Mouse (Mus musculus) macrophage (primary cell): ENCODE results near the gene Tmem108. TPM values are rescaled to one million over a fixed set of nuclear protein-coding genes. Genes with fewer than 3 reads are reported as not detected.

Source experiments
- H3K27ac ChIP-seq: fragments of 350-480 bp; formaldehyde crosslinking; 2 replicates; pipeline ENCODE4 v1.9.0; 2021
- H3K36me3 ChIP-seq: fragments of 350-480 bp; formaldehyde crosslinking; 2 replicates; pipeline ENCODE4 v1.9.0; 2021; ENCODE audit errors: inconsistent target
- H3K4me3 ChIP-seq: fragments of 350-480 bp; formaldehyde crosslinking; 2 replicates; pipeline ENCODE4 v1.9.0; 2021; ENCODE audit errors: inconsistent target
- H3K79me2 ChIP-seq: fragments of 350-480 bp; formaldehyde crosslinking; 2 replicates; pipeline ENCODE4 v1.9.0; 2021; ENCODE audit errors: inconsistent target
- WGBS: methylation state at CpG from one replicate; pipeline ENCODE4 v1.1.7; 2026; ENCODE audit warnings: inconsistent platforms; ENCODE audit not compliant: missing documents; 5-methylcytosine and 5-hydroxymethylcytosine counted together
- polyA plus RNA-seq: library from polyadenylated mRNA; stranded (reverse); fragments of 250-400 nt; gene quantifications from 3 replicates; pipeline ENCODE4 v1.2.4, GENCODE M21; 2018; ENCODE audit warnings: inconsistent platforms

Gene Tmem108
- polyA plus RNA-seq, 1 experiment from 2014 or later: not detected

GRCm38 (mm10) chr9:103708514-103709173 lies 53.0 kb downstream of the Tmem108 start:
- no peak overlapping the region for H3K4me3 ChIP-seq
- WGBS: 8% methylated on average over 16 of the region's 16 CpGs

GRCm38 (mm10) chr9:103707857-103708256 lies 53.8 kb downstream of the Tmem108 start:
- Histone ChIP-seq H3K79me2 (no peaks in the 10 kb centered on the region), H3K36me3 (no peaks in the 10 kb centered on the region), H3K27ac (no peak overlapping the region), H3K4me3 (no peak overlapping the region)

More at GRCm38 (mm10) chr9:103708514-103709173, 53.0 kb downstream of the Tmem108 start:
- Histone ChIP-seq H3K79me2 (no peaks in the 10 kb centered on the region), H3K27ac (no peak overlapping the region), H3K36me3 (no peaks in the 10 kb centered on the region)

DNA sequence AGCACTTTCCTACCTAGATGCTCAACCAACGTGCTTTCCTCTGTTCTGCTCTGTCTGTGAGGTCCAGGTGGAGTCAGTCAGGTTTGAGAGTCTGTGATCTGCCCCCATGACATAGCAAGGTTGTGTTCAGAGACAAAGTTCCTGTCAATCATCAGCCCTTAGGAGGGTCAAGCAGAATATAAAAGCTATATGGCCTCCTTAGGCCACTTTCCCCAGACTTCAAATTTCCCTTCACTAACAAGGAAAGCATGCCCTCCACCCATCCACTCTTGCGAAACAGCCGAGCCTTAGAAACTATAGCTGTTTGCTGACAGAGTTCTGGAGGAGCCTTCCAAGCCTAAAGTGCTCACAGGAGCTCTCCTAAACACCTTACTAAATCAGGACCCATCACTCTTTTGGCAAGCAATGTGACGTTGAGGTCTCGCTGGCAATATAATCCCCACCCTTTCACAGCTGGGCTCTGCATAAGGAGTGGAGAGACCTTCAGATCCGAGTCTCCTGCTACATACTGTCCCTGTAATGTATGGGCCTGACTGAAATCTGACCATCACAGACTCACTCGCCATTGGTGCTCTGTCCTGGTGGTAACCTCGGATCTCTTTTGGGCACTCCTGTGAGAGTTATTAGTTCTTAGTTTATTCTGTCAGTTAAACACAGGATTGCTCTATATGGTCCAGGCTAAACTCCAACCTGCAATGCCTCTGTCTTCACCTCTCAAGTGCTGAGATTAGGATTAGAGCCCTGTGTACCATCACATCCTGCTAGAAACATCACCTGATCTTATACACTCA lies 54.4 kb downstream of the Tmem108 start:
- H3K27ac ChIP-seq: no peak overlapping the region
- no peaks in the 10 kb centered on the region for H3K36me3 ChIP-seq
- H3K79me2 ChIP-seq: no peaks in the 10 kb centered on the region
- H3K4me3 ChIP-seq: no peak overlapping the region
- WGBS: 86% methylated on average over 8 of the region's 8 CpGs

- Histone ChIP-seq H3K4me3 (no peak overlapping the region), H3K36me3 (no peaks in the 10 kb centered on the region), H3K79me2 (no peaks in the 10 kb centered on the region), H3K27ac (no peak overlapping the region)
- 93% methylated on average over 3 of the region's 4 CpGs for WGBS
Measured at GRCm38 (mm10) chr9:103705717-103706116, 55.9 kb downstream of the Tmem108 start.

GRCm38 (mm10) chr9:103703014-103703413 lies 58.6 kb downstream of the Tmem108 start:
- Histone ChIP-seq H3K79me2 (no peaks in the 10 kb centered on the region), H3K4me3 (no peak overlapping the region), H3K27ac (no peak overlapping the region), H3K36me3 (no peaks in the 10 kb centered on the region)
- WGBS: 91% methylated on average over 16 of the region's 16 CpGs

DNA sequence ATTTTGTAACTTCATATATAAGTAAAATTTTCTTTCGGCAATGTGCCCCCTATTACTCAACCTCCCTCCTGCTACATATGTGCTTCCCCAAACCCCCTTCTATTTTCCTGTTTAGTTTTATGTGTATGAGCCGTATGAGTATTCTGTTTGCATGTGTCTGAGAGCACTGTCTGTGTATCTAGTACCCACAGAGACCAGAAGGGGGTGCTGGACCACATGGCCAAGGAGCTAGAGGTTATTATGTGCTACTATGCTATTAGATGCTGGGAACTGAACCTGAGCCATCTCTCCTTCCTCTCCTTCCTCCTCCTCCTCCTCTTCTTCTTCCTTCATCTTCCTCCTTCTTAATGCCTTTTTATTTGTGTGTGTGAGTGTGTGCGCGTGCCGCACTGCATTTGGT lies 59.2 kb downstream of the Tmem108 start:
- no peaks in the 10 kb centered on the region for H3K36me3 ChIP-seq
- WGBS: 100% methylated on average over 5 of the region's 5 CpGs
- no peak overlapping the region for H3K27ac ChIP-seq
- H3K79me2 ChIP-seq: no peaks in the 10 kb centered on the region
- no peak overlapping the region for H3K4me3 ChIP-seq

GRCm38 (mm10) chr9:103701448-103701847 lies 60.2 kb downstream of the Tmem108 start:
- 93% methylated on average over 4 of the region's 4 CpGs for WGBS
- Histone ChIP-seq H3K36me3 (no peaks in the 10 kb centered on the region), H3K79me2 (no peaks in the 10 kb centered on the region), H3K27ac (no peak overlapping the region), H3K4me3 (no peak overlapping the region)

DNA sequence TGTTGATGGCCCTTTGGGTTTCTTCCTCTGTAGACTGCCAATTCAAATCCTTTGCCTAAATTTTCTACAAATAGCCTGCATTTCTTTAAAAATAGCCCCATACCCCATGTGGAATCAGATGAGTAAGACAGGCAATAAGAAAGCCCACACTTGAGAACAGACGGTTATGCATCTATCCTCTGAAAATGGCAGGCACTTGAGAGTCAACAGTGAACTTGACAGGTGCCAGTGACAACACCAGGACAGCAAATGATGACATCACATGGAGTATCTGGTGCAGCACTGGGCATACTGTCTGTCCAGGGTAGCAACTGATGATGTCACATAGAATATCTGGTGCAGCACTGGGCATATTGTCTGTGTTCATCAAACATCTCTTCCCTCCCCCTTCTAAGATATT lies 61.4 kb downstream of the Tmem108 start:
- 93% methylated on average over 1 of the region's 1 CpGs for WGBS
- no peak overlapping the region for H3K27ac ChIP-seq
- H3K36me3 ChIP-seq: no peaks in the 10 kb centered on the region
- H3K4me3 ChIP-seq: no peak overlapping the region
- no peaks in the 10 kb centered on the region for H3K79me2 ChIP-seq

- Histone ChIP-seq H3K4me3 (no peak overlapping the region), H3K27ac (no peak overlapping the region), H3K79me2 (no peaks in the 10 kb centered on the region), H3K36me3 (no peaks in the 10 kb centered on the region)
- WGBS: 79% methylated on average over 6 of the region's 6 CpGs
Measured at GRCm38 (mm10) chr9:103696967-103697366, 64.7 kb downstream of the Tmem108 start.

GRCm38 (mm10) chr9:103693826-103694225 lies 67.8 kb downstream of the Tmem108 start:
- Histone ChIP-seq H3K4me3 (no peak overlapping the region), H3K79me2 (no peaks in the 10 kb centered on the region), H3K27ac (no peak overlapping the region), H3K36me3 (no peaks in the 10 kb centered on the region)

GRCm38 (mm10) chr9:103692699-103693098 lies 68.9 kb downstream of the Tmem108 start:
- 90% methylated on average over 4 of the region's 4 CpGs for WGBS
- no peaks in the 10 kb centered on the region for H3K79me2 ChIP-seq
- H3K36me3 ChIP-seq: no peaks in the 10 kb centered on the region
- H3K4me3 ChIP-seq: no peak overlapping the region
- no peak overlapping the region for H3K27ac ChIP-seq

GRCm38 (mm10) chr9:103691847-103692246 lies 69.8 kb downstream of the Tmem108 start:
- 89% methylated on average over 8 of the region's 9 CpGs for WGBS
- Histone ChIP-seq H3K36me3 (no peaks in the 10 kb centered on the region), H3K27ac (no peak overlapping the region), H3K4me3 (no peak overlapping the region), H3K79me2 (no peaks in the 10 kb centered on the region)

GRCm38 (mm10) chr9:103690446-103690845 lies 71.2 kb downstream of the Tmem108 start:
- no peak overlapping the region for H3K27ac ChIP-seq
- H3K4me3 ChIP-seq: no peak overlapping the region
- H3K79me2 ChIP-seq: no peaks in the 10 kb centered on the region
- no peaks in the 10 kb centered on the region for H3K36me3 ChIP-seq
- WGBS: 73% methylated on average over 3 of the region's 3 CpGs

GRCm38 (mm10) chr9:103689697-103690096 lies 71.9 kb downstream of the Tmem108 start:
- 89% methylated on average over 7 of the region's 7 CpGs for WGBS
- no peak overlapping the region for H3K4me3 ChIP-seq
- no peaks in the 10 kb centered on the region for H3K36me3 ChIP-seq

GRCm38 (mm10) chr9:103689006-103689405 lies 72.6 kb downstream of the Tmem108 start:
- Histone ChIP-seq H3K27ac (no peak overlapping the region), H3K36me3 (no peaks in the 10 kb centered on the region), H3K79me2 (no peaks in the 10 kb centered on the region), H3K4me3 (no peak overlapping the region)
- 83% methylated on average over 10 of the region's 10 CpGs for WGBS

More at GRCm38 (mm10) chr9:103689697-103690096, 71.9 kb downstream of the Tmem108 start:
- H3K27ac ChIP-seq: no peak overlapping the region
- no peaks in the 10 kb centered on the region for H3K79me2 ChIP-seq
